ENCODE assay signal across 16 mouse cellular contexts in genomic region chr6:84017392-84017791, GRCm38 (mm10). TPM values are rescaled to one million over a fixed set of nuclear protein-coding genes. Genes with fewer than 3 reads are reported as not detected.
DNase-seq lines count a peak whose midpoint lies in the region; ATAC-seq and TF ChIP-seq lines count a peak whose summit lies in the region.
"Had no signal": no experiment of that assay in that cellular context is flagged by ENCODE, and none has a peak within 500 bp of the region (broad histone marks: within the 10 kb centered on the region; RNA-seq: fewer than 3 reads in every experiment).

No protein-coding gene starts in this region.

- H3K9ac ChIP-seq in intestine, postnatal 0 days (ENCODE audit: low read depth, low read length) = no peak overlapping the region
- H3K9ac ChIP-seq in intestine, embryonic 15.5 days = no peak overlapping the region
- H3K9ac ChIP-seq: embryonic facial prominence, embryonic 13.5 days; hindbrain, embryonic 14.5 days; liver, embryonic 15.5 days had no signal

- no peak for ATAC-seq in intestine, postnatal 0 days
- no peak for ATAC-seq in intestine, embryonic 15.5 days
- ATAC-seq in common myeloid progenitor, adult 5-6 weeks (replicated peaks; ENCODE audit: low read depth, poor library complexity, severe bottlenecking) = peak; percentile 64

- peaks cover 12% of the 10 kb centered on the region; the same call in 1 of the 2 replicates for H3K27me3 ChIP-seq in intestine, postnatal 0 days (replicated peaks; ENCODE audit: control insufficient read depth, insufficient read depth, low read length)
- no peaks in the 10 kb centered on the region for H3K27me3 ChIP-seq in intestine, embryonic 15.5 days (replicated peaks)
- H3K27me3 ChIP-seq in C2C12 (ENCODE audit: control insufficient read depth, insufficient read depth, insufficient read length) = no peaks in the 10 kb centered on the region

- DNase-seq in 416B (ENCODE audit: low read depth) = peak; percentile 59
- DNase-seq in cerebellum, adult 11 months = no peak
- no peak for DNase-seq in frontal cortex, postnatal 10 days (ENCODE audit: low spot score in 2 of 2)
- DNase-seq: adrenal gland, postnatal 36 days; cerebellum, postnatal 14 days; kidney, adult 2 months; kidney, postnatal 4 days; midbrain, embryonic 14.5 days had no signal

- peak; percentile 31; the same call in 1 of the 2 replicates for TF ChIP-seq CTCF in intestine, postnatal 0 days (IDR thresholded peaks at IDR 0.05; ENCODE audit: low read depth)
- peak; percentile 15 for TF ChIP-seq CTCF in C2C12 (IDR thresholded peaks at IDR 0.05; ENCODE audit: control insufficient read depth, insufficient read depth, insufficient read length)

- no peaks in the 10 kb centered on the region for H3K79me3 ChIP-seq in C2C12 (ENCODE audit: low read depth)

- no peak overlapping the region for H3ac ChIP-seq in C2C12 (ENCODE audit: control insufficient read depth, insufficient read length, low read depth)

- H3K9me3 ChIP-seq in intestine, postnatal 0 days (ENCODE audit: control insufficient read depth) = no peaks in the 10 kb centered on the region
- no peaks in the 10 kb centered on the region for H3K9me3 ChIP-seq in intestine, embryonic 15.5 days
- H3K9me3 ChIP-seq: embryonic facial prominence, embryonic 13.5 days; liver, embryonic 15.5 days had no signal

- H3K27ac ChIP-seq in intestine, postnatal 0 days (ENCODE audit: low read depth, low read length) = no peak overlapping the region
- no peak overlapping the region for H3K27ac ChIP-seq in intestine, embryonic 15.5 days
- H3K27ac ChIP-seq: embryonic facial prominence, embryonic 13.5 days; hindbrain, embryonic 14.5 days; liver, embryonic 15.5 days; macrophage had no signal

- 53% methylated on average over 3 of the region's 3 CpGs for WGBS in intestine, postnatal 0 days
- 57% methylated on average over 3 of the region's 3 CpGs for WGBS in intestine, embryonic 15.5 days

- H3K4me3 ChIP-seq in intestine, postnatal 0 days (ENCODE audit: low read depth, low read length) = no peak overlapping the region
- no peak overlapping the region for H3K4me3 ChIP-seq in intestine, embryonic 15.5 days (replicated peaks)
- H3K4me3 ChIP-seq in C2C12 (ENCODE audit: insufficient read depth, poor library complexity, severe bottlenecking) = no peak overlapping the region
- H3K4me3 ChIP-seq: embryonic facial prominence, embryonic 13.5 days; liver, embryonic 15.5 days had no signal

- H3K79me2 ChIP-seq in C2C12 (ENCODE audit: control insufficient read depth, insufficient read depth) = no peaks in the 10 kb centered on the region

- H3K4me1 ChIP-seq in intestine, postnatal 0 days (replicated peaks; ENCODE audit: control insufficient read depth, insufficient read depth, low read length) = peaks cover 5% of the 10 kb centered on the region; the same call in 1 of the 2 replicates
- peaks cover 7% of the 10 kb centered on the region; the same call in 1 of the 2 replicates for H3K4me1 ChIP-seq in intestine, embryonic 15.5 days (replicated peaks)
- H3K4me1 ChIP-seq: liver, embryonic 15.5 days had no signal

- H3K4me2 ChIP-seq in intestine, postnatal 0 days (replicated peaks; ENCODE audit: low read depth) = no peak overlapping the region
- H3K4me2 ChIP-seq in intestine, embryonic 15.5 days (replicated peaks) = no peak overlapping the region
- H3K4me2 ChIP-seq: embryonic facial prominence, embryonic 13.5 days; hindbrain, embryonic 14.5 days; liver, embryonic 15.5 days had no signal

- H3K36me3 ChIP-seq in intestine, postnatal 0 days (ENCODE audit: control insufficient read depth, insufficient read depth) = no peaks in the 10 kb centered on the region
- no peaks in the 10 kb centered on the region for H3K36me3 ChIP-seq in intestine, embryonic 15.5 days
- H3K36me3 ChIP-seq in C2C12 (ENCODE audit: control insufficient read depth, insufficient read depth) = no peaks in the 10 kb centered on the region
- H3K36me3 ChIP-seq: embryonic facial prominence, embryonic 13.5 days; liver, embryonic 15.5 days had no signal

TF ChIP-seq in C2C12, 6 proteins besides CTCF, POLR2A, EP300 and RAD21:
- no peak for TF ChIP-seq MYOD1 (IDR thresholded peaks at IDR 0.05; ENCODE audit: control insufficient read depth, insufficient read length, low read depth)

RNA-seq across cellular contexts. Expression of gene Dysf, which starts 9.0 kb away (rescaled TPM):
- 5.1 and 5.9 TPM in 2 replicates for polyA plus RNA-seq in intestine, postnatal 0 days (2015; fragmentation: Nextera tagmentation; extraction: Ambion mirVana)
- polyA plus RNA-seq in intestine, embryonic 15.5 days (2015; fragmentation: Nextera tagmentation; extraction: Ambion mirVana) = 7.0 and 8.6 TPM in 2 replicates
- 1.9 TPM for polyA plus RNA-seq in C2C12 (2012; fragmentation: generic; extraction: Trizol)
- total RNA-seq in common myeloid progenitor, adult 5-6 weeks (2017) = not detected in 2 replicates
